Mouse (Mus musculus) gastrocnemius, postnatal 4 days (tissue): Measurements from ENCODE around the gene Gmpr2. TPM values are rescaled to one million over a fixed set of nuclear protein-coding genes. Genes with fewer than 3 reads are reported as not detected.
A peak's percentile ranks its signal among the peaks of the same experiment; 100 is the strongest.

Experiments used
- DNase-seq, 2 experiments: peaks; one replicate each; pipeline ENCODE4 v3.0.0; 2021 to 2022; ENCODE audit warnings: low spot score in 2 of 2, mixed read lengths in 2 of 2
- total RNA-seq, 2 experiments: library from RNA; stranded (reverse); gene quantifications; 2 replicates each; pipeline ENCODE4 v1.2.3; 2021

Gene Gmpr2
- total RNA-seq, 2 experiments from 2014 or later = 12.7 to 13.9 TPM

GRCm38 (mm10) chr14:55677615-55678014 lies 5.9 kb downstream of the Gmpr2 start:
- no peak for DNase-seq

DNA sequence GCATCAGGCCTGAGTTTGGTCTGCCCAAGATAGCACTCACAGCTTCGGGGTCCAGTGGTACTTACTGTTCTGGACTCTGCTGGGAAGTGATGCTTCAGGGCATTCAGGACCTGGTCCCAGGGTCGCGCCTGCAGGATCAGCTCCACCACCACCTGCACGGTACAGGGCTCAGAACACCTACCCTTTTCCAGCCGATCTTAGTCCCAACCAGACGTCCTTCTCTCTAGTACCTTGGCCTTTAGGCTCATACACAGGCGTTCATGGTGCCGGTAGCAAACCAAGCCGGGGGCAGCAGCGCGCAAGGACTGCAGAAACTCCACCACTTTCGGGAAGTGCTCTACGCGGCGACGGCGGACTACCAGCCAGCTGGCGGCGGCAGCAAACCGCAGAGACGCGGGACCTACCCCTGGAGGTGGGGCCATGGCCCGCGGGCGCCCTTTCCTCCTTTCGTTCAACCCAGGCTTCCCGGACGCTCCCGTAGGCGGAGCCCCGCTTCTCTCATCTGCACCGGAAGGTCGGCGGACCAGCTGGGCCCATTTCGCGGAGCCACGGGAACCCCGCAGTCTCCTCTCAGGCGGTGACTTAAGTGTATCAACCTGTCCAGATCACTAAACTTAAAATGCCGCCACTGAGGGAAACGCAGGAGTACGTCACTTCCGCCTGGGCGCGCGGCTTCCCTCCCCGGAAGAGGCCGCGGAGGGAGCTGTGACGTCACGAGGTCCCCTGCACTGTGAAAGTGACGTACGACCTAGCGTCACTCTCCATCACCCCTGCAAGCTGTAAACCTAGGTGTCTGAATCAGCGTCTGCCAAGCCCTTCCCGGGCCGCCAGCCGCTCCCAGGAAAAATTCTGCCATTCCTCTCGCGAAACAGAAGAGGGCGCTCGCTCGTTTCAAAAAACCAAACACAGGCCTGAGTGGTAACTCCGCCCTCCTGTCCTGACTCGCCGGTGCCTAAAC lies 9.7 kb downstream of the Gmpr2 start, which contains the start of gene Tinf2:
TSS of gene Tinf2 (minus strand) at position 661 of the 958 bp plus-strand sequence.
- peak; percentile 84 to 89 for DNase-seq

DNA sequence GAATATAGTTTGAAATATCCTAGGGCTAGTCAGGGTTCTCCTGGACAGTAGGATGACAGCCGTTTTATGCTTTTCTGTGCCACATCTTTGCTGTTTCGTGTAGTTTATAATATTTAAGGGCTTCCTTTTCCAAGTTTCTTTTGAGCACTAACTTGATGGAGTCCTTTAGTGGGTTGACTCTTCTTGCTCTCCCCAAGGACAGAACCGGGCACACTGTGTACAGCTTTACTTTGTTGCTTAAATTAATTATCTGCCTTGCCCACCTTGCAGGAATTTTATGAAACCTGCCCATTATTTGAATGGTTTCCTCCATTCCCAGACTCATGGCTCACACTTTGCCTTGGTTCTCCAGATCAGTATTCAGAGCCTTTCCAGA lies 10.4 kb downstream of the Gmpr2 start:
- DNase-seq = no peak

DNA sequence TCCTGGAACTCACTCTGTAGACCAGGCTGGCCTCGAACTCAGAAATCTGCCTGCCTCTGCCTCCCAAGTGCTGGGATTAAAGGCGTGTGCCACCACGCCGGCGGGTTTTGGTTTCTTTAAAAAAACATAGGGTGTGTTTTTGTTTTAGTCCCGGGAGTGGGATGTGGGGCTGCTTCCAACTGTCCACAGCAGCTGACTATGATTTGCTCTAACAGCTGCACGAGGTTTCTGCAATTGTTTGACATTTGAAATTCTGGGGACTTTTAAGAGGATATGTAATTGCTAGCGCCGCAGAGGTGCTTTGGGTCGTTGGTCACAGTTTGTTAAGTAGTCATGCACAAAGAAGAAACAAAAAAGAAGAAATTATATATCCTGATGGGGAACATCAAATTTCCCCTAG lies 17.7 kb downstream of the Gmpr2 start:
- DNase-seq = no peak

DNA sequence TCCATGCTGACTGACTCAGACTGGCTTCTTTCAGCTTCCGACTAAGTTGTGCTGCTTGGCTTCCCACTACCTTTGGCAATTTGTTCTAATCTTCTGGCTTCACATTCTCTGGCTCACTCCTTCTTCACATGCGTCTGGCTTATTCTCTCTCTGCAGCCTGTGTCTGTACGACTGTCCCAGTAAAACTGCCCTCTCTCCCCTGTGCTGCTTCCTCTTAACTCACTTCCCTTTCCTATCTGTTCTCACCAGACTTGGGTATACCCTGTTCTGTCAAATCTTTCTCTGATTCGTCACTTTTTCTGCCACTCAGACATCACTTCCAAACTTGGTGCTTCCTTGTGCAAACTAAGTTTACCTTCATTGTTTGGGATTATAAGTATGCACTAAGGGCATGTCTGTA lies 25.5 kb downstream of the Gmpr2 start:
- no peak for DNase-seq

DNA sequence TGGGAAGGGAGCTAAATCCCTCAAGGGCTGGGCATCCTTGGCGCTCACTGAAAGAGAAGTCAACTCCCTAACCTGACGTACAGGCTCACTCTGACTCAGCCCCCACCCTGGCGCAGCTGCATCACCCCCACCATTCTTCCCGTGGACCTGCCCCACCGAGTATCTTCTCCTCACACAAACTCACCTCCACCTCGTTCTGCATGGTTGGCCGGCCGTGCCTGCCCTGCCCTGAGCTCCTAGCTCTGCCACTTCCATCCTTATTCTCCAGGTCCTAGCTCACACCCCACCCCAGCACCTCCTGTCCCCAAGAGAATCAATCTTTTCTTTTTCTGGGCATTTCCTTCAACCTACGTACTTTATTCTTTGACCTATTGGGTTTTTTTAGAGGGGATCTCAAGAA lies 29.4 kb downstream of the Gmpr2 start:
- DNase-seq = no peak

- DNase-seq = no peak
These were observed 31.0 kb downstream of the Gmpr2 start for GRCm38 (mm10) chr14:55702761-55703160.

GRCm38 (mm10) chr14:55706051-55706600 lies 34.4 kb downstream of the Gmpr2 start:
- no peak for DNase-seq

- DNase-seq = no peak
These were observed 35.7 kb downstream of the Gmpr2 start for GRCm38 (mm10) chr14:55707397-55707796.

GRCm38 (mm10) chr14:55709509-55709908 lies 37.8 kb downstream of the Gmpr2 start:
- DNase-seq = no peak

DNA sequence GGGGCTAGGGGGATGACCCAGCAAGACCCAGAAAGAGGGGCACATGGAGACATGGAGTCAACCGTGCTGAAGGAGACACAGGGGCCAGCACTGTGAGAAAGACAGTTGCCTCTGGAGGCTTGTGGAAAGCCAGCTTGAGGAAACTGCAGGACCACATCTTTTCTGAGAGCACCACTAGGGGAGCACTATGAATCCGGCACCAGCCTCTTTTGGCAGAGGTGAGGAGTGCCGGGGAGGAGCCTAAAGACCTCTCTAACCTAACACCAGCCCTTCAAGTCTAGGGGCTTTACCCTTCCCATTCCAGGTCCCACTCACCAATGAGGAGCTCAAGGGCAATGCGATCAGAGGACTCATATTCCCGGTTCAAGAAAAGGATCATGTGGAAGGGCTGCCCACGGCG lies 40.0 kb downstream of the Gmpr2 start:
- no peak for DNase-seq

DNA sequence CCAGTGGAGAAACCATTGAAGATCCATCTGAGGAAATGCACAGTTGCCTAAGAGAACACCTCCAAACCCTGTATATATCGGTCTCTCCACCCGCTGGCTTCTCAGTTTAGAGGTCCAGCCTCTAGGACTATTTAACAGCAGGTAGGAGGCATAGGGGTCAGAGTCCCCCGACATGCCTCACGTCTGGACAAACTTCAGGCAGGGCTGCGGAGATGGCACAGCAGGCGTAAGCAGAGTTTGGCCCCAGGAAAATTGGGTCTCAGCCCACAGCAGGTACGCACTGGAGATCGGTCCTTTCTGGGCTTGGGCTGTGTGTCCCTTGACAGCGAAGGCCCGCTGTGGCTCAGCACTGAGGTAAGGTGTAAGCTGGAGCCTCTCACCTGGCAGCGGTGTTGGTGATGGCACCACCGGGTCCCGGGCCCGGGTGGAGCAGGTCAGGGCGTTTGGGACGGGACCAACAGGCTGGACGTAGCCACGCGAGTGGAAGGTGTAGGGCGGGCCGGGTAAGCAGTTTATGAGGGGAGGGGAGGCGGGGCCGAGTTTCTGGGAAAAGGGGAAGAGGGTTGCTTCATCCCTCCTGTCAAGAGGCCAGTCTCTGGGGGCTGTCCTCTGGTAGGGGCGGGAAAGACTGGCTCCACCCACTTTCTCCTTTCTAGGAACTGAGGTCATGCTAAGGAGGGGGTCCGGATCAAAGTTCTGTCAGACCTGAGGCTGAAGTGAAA lies 41.4 kb downstream of the Gmpr2 start:
- DNase-seq = no peak

DNA sequence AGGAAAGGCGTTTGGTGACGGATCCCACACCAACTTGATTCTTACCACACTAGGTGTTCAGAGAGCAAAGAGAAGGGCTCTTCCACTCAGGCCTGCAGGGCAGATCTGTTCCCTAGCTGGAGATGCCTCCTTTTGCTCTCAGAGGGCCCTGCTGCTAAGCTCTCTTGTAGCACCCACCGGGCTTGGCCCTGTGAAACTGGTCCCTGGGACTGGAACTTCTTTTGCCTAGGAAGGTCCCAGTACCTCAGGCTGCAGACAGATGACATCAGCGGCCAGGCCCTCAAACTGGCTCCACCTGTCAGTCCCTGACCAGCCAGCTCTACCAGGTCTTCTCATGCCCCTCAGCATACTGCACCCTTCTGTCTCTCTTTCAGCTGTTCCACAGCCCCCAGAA lies 42.0 kb downstream of the Gmpr2 start, which contains the start of gene Tgm1:
TSS of gene Tgm1 (minus strand) at position 198 of the 394 bp plus-strand sequence.
- no peak for DNase-seq

DNA sequence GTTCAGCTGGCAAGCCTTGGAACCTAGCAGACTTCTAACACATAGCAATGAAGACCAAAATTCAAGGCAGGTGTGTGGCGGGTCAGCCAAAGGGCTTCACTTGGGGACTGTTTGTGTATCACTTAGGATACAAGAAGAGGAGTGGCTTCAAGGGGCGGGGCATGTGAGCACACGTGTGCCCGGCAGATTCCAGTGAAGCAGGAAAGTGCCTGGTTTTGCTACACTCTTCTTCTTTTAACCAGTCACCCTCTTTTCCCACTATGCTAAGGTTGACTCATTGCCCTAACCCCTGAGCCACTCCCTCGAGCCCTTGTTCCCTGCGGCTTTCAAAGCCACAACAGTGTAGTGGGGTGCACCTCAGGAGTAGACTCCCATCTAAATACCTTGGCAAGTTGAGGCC lies 43.2 kb downstream of the Gmpr2 start:
- no peak for DNase-seq

DNA sequence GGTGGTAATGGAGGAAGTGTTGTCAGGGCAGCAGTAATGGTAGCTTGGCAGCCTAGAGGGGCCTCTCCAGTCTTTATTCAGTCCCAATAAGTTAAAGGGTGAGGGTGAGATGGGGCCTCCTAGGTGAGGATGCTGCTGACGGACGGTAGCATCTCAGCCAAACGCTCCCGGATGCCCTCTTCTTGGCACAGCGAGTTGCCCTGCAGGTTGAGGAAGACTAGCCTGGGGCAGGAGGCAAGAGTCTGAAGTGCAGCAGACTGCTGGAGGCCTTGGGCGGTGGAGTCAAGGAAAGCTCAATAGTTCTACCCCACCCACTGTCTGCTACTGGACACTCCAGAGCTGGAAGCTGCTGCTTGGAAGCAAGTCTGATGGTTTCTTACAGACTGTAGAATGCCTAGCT lies 44.5 kb downstream of the Gmpr2 start:
- no peak for DNase-seq

- DNase-seq = no peak
These were observed 45.1 kb downstream of the Gmpr2 start for GRCm38 (mm10) chr14:55716884-55717283.

DNA sequence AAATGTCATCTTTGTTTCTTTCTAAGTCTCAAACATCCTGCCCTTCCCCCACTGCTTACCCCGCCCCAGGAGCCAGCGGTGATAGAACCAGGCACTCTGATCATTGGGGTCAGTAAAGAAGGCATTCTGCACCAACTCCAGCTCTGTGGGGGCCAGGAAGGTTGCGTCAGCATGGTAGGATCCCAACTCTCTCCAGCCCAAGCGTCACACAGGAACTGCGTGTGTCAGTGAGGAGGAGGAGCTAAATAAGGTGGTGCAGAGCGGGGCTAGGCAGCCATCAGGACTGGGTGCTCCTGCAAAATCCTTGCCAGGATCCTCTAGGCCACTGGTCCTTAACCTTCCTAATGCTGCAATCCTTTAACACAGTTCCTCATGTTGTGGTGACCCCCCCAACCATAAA lies 48.0 kb downstream of the Gmpr2 start:
- DNase-seq = no peak

DNA sequence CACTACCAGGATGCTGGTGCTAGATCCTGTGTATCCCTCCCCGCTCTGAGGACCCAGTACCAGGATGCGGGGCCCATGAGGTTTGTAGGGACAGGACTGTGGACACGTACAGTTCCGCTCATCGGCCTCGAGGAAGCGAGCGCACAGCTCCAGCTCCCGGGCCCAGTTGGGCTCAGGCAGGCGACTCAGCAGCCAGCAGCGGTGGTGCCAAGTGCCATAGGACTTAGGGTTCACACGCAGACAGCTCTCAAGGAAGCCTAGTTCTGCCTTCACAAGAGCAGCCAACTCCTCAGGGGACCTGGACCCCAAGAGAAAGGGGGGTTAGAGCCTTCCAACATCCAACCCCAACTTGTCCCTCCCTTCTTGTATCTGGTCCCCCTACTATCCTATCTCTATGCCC lies 48.9 kb downstream of the Gmpr2 start:
- DNase-seq = no peak

DNA sequence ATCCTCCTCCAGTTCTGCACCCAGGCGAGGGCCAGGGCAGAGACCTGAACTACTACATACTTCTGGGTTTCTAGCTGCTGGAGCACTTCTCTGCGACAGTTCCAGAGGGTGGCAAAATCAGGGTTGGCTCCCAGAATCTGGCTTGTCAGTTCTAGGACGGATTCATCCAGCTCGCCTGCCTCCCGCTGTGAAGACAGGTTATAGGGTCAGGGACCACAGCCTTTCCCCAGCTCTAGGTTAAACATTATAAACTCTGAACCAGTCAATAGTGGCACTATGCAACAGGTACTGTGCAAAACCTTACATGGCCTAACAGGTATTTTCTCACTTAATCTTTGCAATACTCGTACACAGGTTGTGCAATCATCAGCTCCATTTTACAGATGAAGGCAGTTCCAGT lies 49.3 kb downstream of the Gmpr2 start:
- DNase-seq = no peak

DNA sequence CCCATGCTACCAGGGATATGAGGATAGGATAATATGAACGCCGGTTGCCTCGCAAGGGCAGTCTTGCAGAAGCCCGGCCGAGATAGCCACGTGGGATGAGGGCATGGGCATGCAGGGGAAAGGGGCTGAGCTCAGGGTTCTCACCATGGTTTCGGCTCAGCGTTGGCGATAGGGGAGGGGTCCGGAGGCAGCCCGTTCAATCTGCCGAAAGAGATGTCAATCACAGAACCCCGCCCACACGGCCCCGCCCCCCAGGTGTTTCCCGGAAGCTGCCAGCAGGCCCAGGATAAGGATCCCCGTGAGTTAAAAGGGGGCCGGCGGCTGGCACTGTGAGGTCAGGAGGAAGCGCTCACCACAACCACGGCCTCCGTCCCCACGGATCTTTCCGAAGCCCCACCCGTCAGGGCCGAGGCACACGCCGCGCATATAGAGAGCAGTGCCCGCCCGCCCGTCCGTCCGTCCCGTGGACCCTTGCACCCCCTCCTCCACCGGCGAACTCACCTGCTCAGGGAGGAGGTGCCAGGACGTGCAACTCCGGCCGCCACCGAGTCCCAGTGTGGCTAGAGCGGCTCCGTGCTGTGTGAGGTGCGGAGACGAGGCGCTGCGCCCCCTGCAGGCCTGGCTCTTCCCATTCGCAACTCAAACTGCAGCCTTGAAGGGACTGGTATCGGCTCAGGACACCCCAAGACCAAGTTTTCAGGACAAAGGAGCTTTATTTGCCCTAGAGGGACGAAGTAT lies 50.1 kb downstream of the Gmpr2 start, which contains the start of gene Rabggta:
TSS of gene Rabggta (minus strand) at position 564 of the 738 bp plus-strand sequence.
- DNase-seq = peak; percentile 80 to 92

DNA sequence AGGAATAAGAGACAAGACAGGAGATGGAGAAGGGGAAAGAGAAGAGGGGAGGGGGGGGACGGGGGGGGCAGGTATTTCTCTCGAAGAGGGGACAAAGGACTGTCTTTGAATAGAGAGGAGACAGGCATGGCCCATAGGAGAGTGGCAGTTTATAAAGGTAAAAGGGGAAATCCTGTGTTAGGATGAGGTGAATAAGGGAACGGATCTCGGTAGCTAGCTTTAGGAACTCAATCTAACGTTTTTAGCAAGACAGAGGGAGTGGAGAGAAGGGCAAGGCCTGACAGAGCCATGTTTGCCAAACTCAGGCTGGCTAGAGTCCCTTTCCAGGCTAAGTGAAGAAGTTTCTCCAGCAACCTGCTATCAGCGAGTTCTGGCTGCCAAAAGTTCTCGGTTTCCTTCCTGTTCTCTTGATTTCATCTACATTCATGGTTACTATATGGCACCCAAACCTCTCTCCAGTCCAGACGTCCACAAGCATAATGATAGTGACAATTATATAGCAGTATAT lies 50.8 kb downstream of the Gmpr2 start:
- no peak for DNase-seq
